Mouse (Mus musculus): ENCODE measurements at regions not wholly inside any gene's neighbourhood (a gene's known extent, or its start where the extent isn't known, plus 50 kb on each side); places are given as distances from the start of the nearest gene placed in this dataset.

DNA sequence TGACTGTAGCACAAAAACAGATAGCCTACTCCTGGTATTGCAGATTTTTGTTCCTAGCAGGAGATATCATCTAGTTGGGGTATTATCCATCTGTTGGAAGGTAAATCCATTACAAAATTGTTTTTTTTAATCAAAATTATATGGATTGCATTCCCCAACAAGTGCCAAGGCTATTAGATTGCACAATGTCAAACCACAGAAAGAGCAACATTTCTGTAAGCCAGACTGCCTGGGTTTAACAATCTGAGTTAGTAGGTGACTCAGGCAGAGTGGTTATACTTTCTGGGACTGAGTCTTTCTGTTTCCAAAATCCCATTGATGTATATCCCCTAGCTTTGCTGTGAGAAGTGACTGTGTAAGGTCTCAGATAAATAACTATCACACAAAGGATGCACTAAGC lies 155.0 kb downstream of the Cxcl12 start:
- Histone ChIP-seq H3K9ac (ENCODE audit: low read depth, low read length, severe bottlenecking) (no peak overlapping the region), H3K4me3 (replicated peaks; ENCODE audit: low read length) (no peak overlapping the region), H3K9me3 (ENCODE audit: control insufficient read depth, low read length) (no peaks in the 10 kb centered on the region), H3K36me3 (ENCODE audit: control insufficient read depth, insufficient read depth, low read length) (no peaks in the 10 kb centered on the region), H3K27me3 (ENCODE audit: control insufficient read depth, insufficient read depth, low read length) (no peaks in the 10 kb centered on the region), H3K4me2 (replicated peaks; ENCODE audit: low read depth, low read length, severe bottlenecking) (no peak overlapping the region), H3K27ac (replicated peaks; ENCODE audit: low read depth, low read length) (no peak overlapping the region), H3K4me1 (ENCODE audit: control insufficient read depth, insufficient read depth, low read length) (no peaks in the 10 kb centered on the region)
- ATAC-seq (ENCODE audit: low FRiP score, low read depth), result no peak
- TF ChIP-seq POLR2A (IDR thresholded peaks at IDR 0.05; ENCODE audit: borderline replicate concordance, extremely low read depth, insufficient read depth, insufficient read length), result no peak
- DNase-seq (ENCODE audit: low spot score), result no peak

DNA sequence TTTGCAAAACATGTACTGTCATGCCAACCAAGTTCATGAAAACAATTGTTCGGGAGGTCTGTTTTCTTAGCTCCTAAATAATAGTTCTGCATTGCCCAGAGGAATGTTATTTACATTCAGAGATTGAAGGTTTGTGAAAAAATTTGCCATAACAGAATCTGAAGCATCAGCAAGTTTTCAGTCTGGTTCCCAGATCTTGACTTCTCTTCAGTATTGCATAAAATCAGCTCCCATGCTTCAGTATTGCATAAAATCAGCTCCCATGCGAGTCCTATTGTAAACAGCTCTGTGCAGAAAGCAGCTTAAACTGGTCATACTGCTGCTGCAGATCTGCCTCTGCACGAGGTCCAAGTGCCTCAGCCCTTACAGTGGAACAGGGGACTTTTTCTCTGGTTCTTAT lies 155.5 kb downstream of the Cxcl12 start:
- DNase-seq (ENCODE audit: low spot score), result no peak
- H3K4me1 ChIP-seq (ENCODE audit: control insufficient read depth, insufficient read depth, low read length), result no peaks in the 10 kb centered on the region

GRCm38 (mm10) chr6:117326835-117327775 lies 158.8 kb downstream of the Cxcl12 start:
- no peak overlapping the region for H3K4me3 ChIP-seq (replicated peaks; ENCODE audit: low read length)
- no peaks in the 10 kb centered on the region for H3K4me1 ChIP-seq (ENCODE audit: control insufficient read depth, insufficient read depth, low read length)
- no peaks in the 10 kb centered on the region for H3K27me3 ChIP-seq (ENCODE audit: control insufficient read depth, insufficient read depth, low read length)
- no peaks in the 10 kb centered on the region for H3K36me3 ChIP-seq (ENCODE audit: control insufficient read depth, insufficient read depth, low read length)
- H3K9ac ChIP-seq (ENCODE audit: low read depth, low read length, severe bottlenecking), result no peak overlapping the region
- no peak overlapping the region for H3K4me2 ChIP-seq (replicated peaks; ENCODE audit: low read depth, low read length, severe bottlenecking)
- DNase-seq (ENCODE audit: low spot score) (no peak), ATAC-seq (ENCODE audit: low FRiP score, low read depth) (no peak)
- 41% methylated on average over 18 of the region's 18 CpGs for WGBS
- no peak for TF ChIP-seq POLR2A (IDR thresholded peaks at IDR 0.05; ENCODE audit: borderline replicate concordance, extremely low read depth, insufficient read depth, insufficient read length)
- no peak overlapping the region for H3K27ac ChIP-seq (replicated peaks; ENCODE audit: low read depth, low read length)
- no peaks in the 10 kb centered on the region for H3K9me3 ChIP-seq (ENCODE audit: control insufficient read depth, low read length)

More for the DNA sequence above, 155.5 kb downstream of the Cxcl12 start:
- Histone ChIP-seq H3K9me3 (ENCODE audit: control insufficient read depth, low read length) (no peaks in the 10 kb centered on the region), H3K27ac (replicated peaks; ENCODE audit: low read depth, low read length) (no peak overlapping the region), H3K4me2 (replicated peaks; ENCODE audit: low read depth, low read length, severe bottlenecking) (no peak overlapping the region), H3K4me3 (replicated peaks; ENCODE audit: low read length) (no peak overlapping the region), H3K9ac (ENCODE audit: low read depth, low read length, severe bottlenecking) (no peak overlapping the region), H3K27me3 (ENCODE audit: control insufficient read depth, insufficient read depth, low read length) (no peaks in the 10 kb centered on the region), H3K36me3 (ENCODE audit: control insufficient read depth, insufficient read depth, low read length) (no peaks in the 10 kb centered on the region)
- WGBS, result 66% methylated on average over 3 of the region's 3 CpGs
- no peak for ATAC-seq (ENCODE audit: low FRiP score, low read depth)
- no peak for TF ChIP-seq POLR2A (IDR thresholded peaks at IDR 0.05; ENCODE audit: borderline replicate concordance, extremely low read depth, insufficient read depth, insufficient read length)

- DNase-seq (ENCODE audit: low spot score) (no peak), ATAC-seq (ENCODE audit: low FRiP score, low read depth) (no peak)
- Histone ChIP-seq H3K4me3 (replicated peaks; ENCODE audit: low read length) (no peak overlapping the region), H3K36me3 (ENCODE audit: control insufficient read depth, insufficient read depth, low read length) (no peaks in the 10 kb centered on the region), H3K4me2 (replicated peaks; ENCODE audit: low read depth, low read length, severe bottlenecking) (no peak overlapping the region), H3K9ac (ENCODE audit: low read depth, low read length, severe bottlenecking) (no peak overlapping the region), H3K4me1 (ENCODE audit: control insufficient read depth, insufficient read depth, low read length) (peaks cover 5% of the 10 kb centered on the region; the same call in 1 of the 2 replicates), H3K9me3 (ENCODE audit: control insufficient read depth, low read length) (no peaks in the 10 kb centered on the region), H3K27me3 (ENCODE audit: control insufficient read depth, insufficient read depth, low read length) (no peaks in the 10 kb centered on the region), H3K27ac (replicated peaks; ENCODE audit: low read depth, low read length) (no peak overlapping the region)
- no peak for TF ChIP-seq POLR2A (IDR thresholded peaks at IDR 0.05; ENCODE audit: borderline replicate concordance, extremely low read depth, insufficient read depth, insufficient read length)
- WGBS, result 68% methylated on average over 8 of the region's 8 CpGs
These were observed 161.0 kb downstream of the Cxcl12 start for GRCm38 (mm10) chr6:117329164-117329939.

DNA sequence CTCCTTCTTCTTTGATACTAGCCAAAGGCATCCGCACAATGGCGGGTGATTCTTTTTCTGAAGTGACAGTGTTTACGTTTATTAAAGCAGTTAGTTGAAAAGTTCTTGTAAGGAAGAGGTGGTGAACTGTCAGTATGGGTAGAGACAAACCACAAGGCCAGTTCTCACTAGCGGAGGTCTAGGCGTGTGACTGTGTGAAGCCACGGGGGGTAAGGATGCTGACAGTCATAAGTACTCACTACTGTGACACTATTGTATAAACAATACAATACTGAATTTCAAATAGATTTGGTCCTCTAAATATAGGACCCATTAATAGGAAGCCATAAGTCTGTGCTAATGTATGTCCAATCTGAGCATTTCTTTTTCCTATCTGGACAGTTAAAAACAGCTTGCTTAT lies 161.9 kb downstream of the Cxcl12 start:
- H3K9ac ChIP-seq (ENCODE audit: low read depth, low read length, severe bottlenecking), result no peak overlapping the region
- H3K9me3 ChIP-seq (ENCODE audit: control insufficient read depth, low read length), result no peaks in the 10 kb centered on the region
- TF ChIP-seq POLR2A (IDR thresholded peaks at IDR 0.05; ENCODE audit: borderline replicate concordance, extremely low read depth, insufficient read depth, insufficient read length), result no peak
- no peaks in the 10 kb centered on the region for H3K27me3 ChIP-seq (ENCODE audit: control insufficient read depth, insufficient read depth, low read length)
- no peaks in the 10 kb centered on the region for H3K36me3 ChIP-seq (ENCODE audit: control insufficient read depth, insufficient read depth, low read length)
- no peak overlapping the region for H3K27ac ChIP-seq (replicated peaks; ENCODE audit: low read depth, low read length)
- DNase-seq (ENCODE audit: low spot score) (no peak), ATAC-seq (ENCODE audit: low FRiP score, low read depth) (no peak)
- WGBS, result 81% methylated on average over 6 of the region's 6 CpGs
- no peak overlapping the region for H3K4me3 ChIP-seq (replicated peaks; ENCODE audit: low read length)
- H3K4me1 ChIP-seq (ENCODE audit: control insufficient read depth, insufficient read depth, low read length), result peaks cover 5% of the 10 kb centered on the region; the same call in 1 of the 2 replicates
- no peak overlapping the region for H3K4me2 ChIP-seq (replicated peaks; ENCODE audit: low read depth, low read length, severe bottlenecking)

Data from limb, embryonic 14.5 days (tissue).